In the genomic region with DNA sequence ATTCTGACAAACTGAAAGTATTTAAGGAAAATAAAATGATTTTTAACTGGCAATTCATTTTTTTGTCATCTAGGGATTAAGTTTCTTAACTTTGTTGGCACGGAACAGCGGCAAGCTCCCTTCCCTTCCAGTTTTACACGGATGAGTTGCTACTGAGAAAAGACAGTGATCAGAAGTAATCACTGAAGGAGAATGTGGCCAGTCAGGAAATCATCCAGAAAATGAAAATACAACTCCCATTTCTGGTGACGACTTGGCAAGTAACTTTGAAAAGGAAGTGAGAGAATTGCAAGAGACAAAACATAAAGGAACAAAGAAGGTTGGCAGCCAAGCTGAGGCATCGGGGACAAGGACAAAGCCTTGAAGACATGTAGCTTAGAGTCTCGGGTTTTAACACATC, we compare ENCODE assay signal across 22 mouse cellular contexts.
DNase-seq lines count a peak whose midpoint lies in the region; ATAC-seq and TF ChIP-seq lines count a peak whose summit lies in the region.
"Had no signal": no experiment of that assay in that cellular context is flagged by ENCODE, and none has a peak within 500 bp of the region (broad histone marks: within the 10 kb centered on the region; RNA-seq: fewer than 3 reads in every experiment).

No protein-coding gene starts in this region.

- DNase-seq in heart, postnatal 4 days, result peak; percentile 7
- DNase-seq in heart, postnatal 14 days, result no peak
- DNase-seq in lung, embryonic 14.5 days, result peak; percentile 54
- no peak for DNase-seq in lung, postnatal 36 days
- DNase-seq in Muller cell, postnatal 12 days (ENCODE audit: inconsistent ontology term), result peak; percentile 68
- peak; percentile 38 for DNase-seq in brain, embryonic 14.5 days (ENCODE audit: low read depth)
- no peak for DNase-seq in layer of hippocampus, postnatal 36 days
- DNase-seq: adrenal gland, postnatal 25 days; cerebellum, adult 9-10 months; left cerebral cortex, postnatal 4 days; right cerebral cortex, postnatal 14 days; thymus, adult 2 months; thymus, postnatal 4 days had no signal

- no peak for TF ChIP-seq CTCF in lung, embryonic 14.5 days (IDR thresholded peaks at IDR 0.05; ENCODE audit: low read depth)
- TF ChIP-seq CTCF in brain, embryonic 14.5 days (IDR thresholded peaks at IDR 0.05; ENCODE audit: borderline replicate concordance, extremely low read depth, insufficient read depth, insufficient read length), result no peak

- H3K27me3 ChIP-seq in lung, embryonic 14.5 days (ENCODE audit: insufficient read depth, low read length), result no peaks in the 10 kb centered on the region
- H3K27me3 ChIP-seq: forebrain, embryonic 15.5 days; heart, embryonic 12.5 days; hindbrain, embryonic 15.5 days; intestine, embryonic 15.5 days; limb, embryonic 15.5 days had no signal

- ATAC-seq in lung, embryonic 14.5 days (ENCODE audit: insufficient read depth), result no peak
- ATAC-seq: forebrain, embryonic 15.5 days; intestine, embryonic 15.5 days; midbrain, embryonic 16.5 days had no signal

- no peaks in the 10 kb centered on the region for H3K9me3 ChIP-seq in lung, embryonic 14.5 days (ENCODE audit: low read depth, low read length)
- H3K9me3 ChIP-seq: forebrain, embryonic 15.5 days; heart, embryonic 12.5 days; hindbrain, embryonic 15.5 days; intestine, embryonic 15.5 days; kidney, embryonic 15.5 days; limb, embryonic 15.5 days had no signal

- no peaks in the 10 kb centered on the region for H3K4me1 ChIP-seq in lung, embryonic 14.5 days (ENCODE audit: insufficient read depth)
- H3K4me1 ChIP-seq: forebrain, embryonic 15.5 days; heart, embryonic 12.5 days; hindbrain, embryonic 15.5 days; intestine, embryonic 15.5 days; kidney, embryonic 15.5 days; limb, embryonic 15.5 days had no signal

- no peak overlapping the region for H3K4me2 ChIP-seq in lung, embryonic 14.5 days
- H3K4me2 ChIP-seq: forebrain, embryonic 15.5 days; heart, embryonic 12.5 days; hindbrain, embryonic 15.5 days; intestine, embryonic 15.5 days; kidney, embryonic 15.5 days; limb, embryonic 15.5 days had no signal

- H3K27ac ChIP-seq in lung, embryonic 14.5 days (ENCODE audit: low read depth), result no peak overlapping the region
- H3K27ac ChIP-seq: forebrain, embryonic 15.5 days; hindbrain, embryonic 15.5 days; intestine, embryonic 15.5 days; kidney, embryonic 15.5 days; limb, embryonic 15.5 days; liver, embryonic 14.5 days; stomach, postnatal 0 days had no signal

- WGBS in lung, embryonic 14.5 days, result 43% methylated on average over 6 of the region's 6 CpGs

- intact Hi-C loops in heart, postnatal 14 days (cut with DNase I), result loop anchor here (10.0 kb wide), 1 partner anchor 93 kb away; a partner anchor contains a TSS

- no peaks in the 10 kb centered on the region for H3K36me3 ChIP-seq in lung, embryonic 14.5 days (ENCODE audit: insufficient read depth)
- H3K36me3 ChIP-seq: forebrain, embryonic 15.5 days; heart, embryonic 12.5 days; hindbrain, embryonic 15.5 days; intestine, embryonic 15.5 days; kidney, embryonic 15.5 days; limb, embryonic 15.5 days had no signal

- TF ChIP-seq POLR2A in brain, embryonic 14.5 days (IDR thresholded peaks at IDR 0.05; ENCODE audit: borderline replicate concordance, extremely low read depth, insufficient read depth, insufficient read length, poor library complexity, severe bottlenecking), result no peak

- no peak overlapping the region for H3K9ac ChIP-seq in lung, embryonic 14.5 days
- H3K9ac ChIP-seq: forebrain, embryonic 15.5 days; heart, embryonic 12.5 days; hindbrain, embryonic 15.5 days; intestine, embryonic 15.5 days; kidney, embryonic 15.5 days; limb, embryonic 15.5 days; liver, embryonic 14.5 days had no signal

- H3K4me3 ChIP-seq in lung, embryonic 14.5 days (ENCODE audit: low read depth, low read length), result no peak overlapping the region
- H3K4me3 ChIP-seq: forebrain, embryonic 15.5 days; heart, embryonic 12.5 days; hindbrain, embryonic 15.5 days; intestine, embryonic 15.5 days; kidney, embryonic 15.5 days; limb, embryonic 15.5 days had no signal

Comparison
In these comparisons a context has a peak if more than half of its experiments do, and no peak if none do; other contexts are left out.
1. DNase-seq: peak in heart, postnatal 4 days (single experiment), lung, embryonic 14.5 days (single experiment), Muller cell, postnatal 12 days (single experiment) and brain, embryonic 14.5 days (single experiment); none in heart, postnatal 14 days (0 of 2), lung, postnatal 36 days (single experiment) and layer of hippocampus, postnatal 36 days (0 of 2).